ENCODE assay signal across 15 mouse cellular contexts in the genomic region with DNA sequence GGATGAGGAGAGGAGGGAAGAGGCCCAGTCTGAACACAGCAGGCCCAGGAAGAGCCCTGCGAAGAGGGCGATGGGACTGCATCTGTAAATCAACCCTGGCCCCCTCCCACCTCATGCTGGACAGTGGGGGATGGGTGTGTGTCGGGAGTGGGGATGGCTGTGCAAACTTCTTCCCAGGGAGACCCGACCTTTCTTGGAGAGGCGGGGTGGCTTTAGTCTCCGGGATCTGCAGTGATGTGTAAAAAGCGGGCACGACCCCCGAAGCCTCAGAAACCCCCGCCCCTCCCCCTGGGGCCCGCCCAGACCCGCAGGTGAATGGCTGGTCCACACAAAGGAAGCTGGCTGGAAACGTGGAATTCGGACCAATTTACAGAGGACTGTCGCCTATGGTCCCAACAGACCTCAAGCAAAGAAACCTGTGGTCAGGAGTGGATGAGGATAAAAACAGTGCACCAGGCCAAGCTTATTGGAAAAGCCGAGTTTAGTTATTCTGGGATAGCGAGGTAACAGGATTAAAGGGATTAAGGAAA. TPM values are rescaled to one million over a fixed set of nuclear protein-coding genes. Genes with fewer than 3 reads are reported as not detected.
A peak's percentile ranks its signal among the peaks of the same experiment; 100 is the strongest.
DNase-seq lines count a peak whose midpoint lies in the region; ATAC-seq and TF ChIP-seq lines count a peak whose summit lies in the region.
"Had no signal": no experiment of that assay in that cellular context is flagged by ENCODE, and none has a peak within 500 bp of the region (broad histone marks: within the 10 kb centered on the region; RNA-seq: fewer than 3 reads in every experiment).

No protein-coding gene starts in this region.

- H3K27ac ChIP-seq in forebrain, embryonic 13.5 days: no peak overlapping the region
- H3K27ac ChIP-seq in hindbrain, embryonic 16.5 days (ENCODE audit: low read depth, low read length): no peak overlapping the region
- no peak overlapping the region for H3K27ac ChIP-seq in midbrain, embryonic 16.5 days (ENCODE audit: low read length)
- H3K27ac ChIP-seq in kidney, adult 2 months (ENCODE audit: insufficient read depth, low read depth, low read length): no peak overlapping the region
- H3K27ac ChIP-seq: liver, embryonic 14.5 days had no signal

- H3K27me3 ChIP-seq in forebrain, embryonic 13.5 days: no peaks in the 10 kb centered on the region
- H3K27me3 ChIP-seq in hindbrain, embryonic 16.5 days (replicated peaks; ENCODE audit: control insufficient read depth, insufficient read depth, low read length): peaks cover 6% of the 10 kb centered on the region; the same call in 1 of the 2 replicates
- H3K27me3 ChIP-seq in midbrain, embryonic 16.5 days (ENCODE audit: control insufficient read depth, insufficient read depth, low read depth, low read length): no peaks in the 10 kb centered on the region
- peaks cover 2% of the 10 kb centered on the region for H3K27me3 ChIP-seq in kidney, adult 2 months (replicated peaks; ENCODE audit: control insufficient read depth, insufficient read depth, low read length)

- WGBS in forebrain, embryonic 13.5 days: 16% methylated on average over 15 of the region's 17 CpGs
- 15% methylated on average over 16 of the region's 17 CpGs for WGBS in hindbrain, embryonic 16.5 days
- WGBS in midbrain, embryonic 16.5 days: 11% methylated on average over 17 of the region's 17 CpGs
- WGBS in kidney, adult 2 months: 5% methylated on average over 17 of the region's 17 CpGs

- H3K36me3 ChIP-seq in forebrain, embryonic 13.5 days (ENCODE audit: poor library complexity, severe bottlenecking): no peaks in the 10 kb centered on the region
- H3K36me3 ChIP-seq in hindbrain, embryonic 16.5 days (ENCODE audit: control insufficient read depth, insufficient read depth, low read length): no peaks in the 10 kb centered on the region
- H3K36me3 ChIP-seq in midbrain, embryonic 16.5 days (ENCODE audit: control insufficient read depth, insufficient read depth, low read length): no peaks in the 10 kb centered on the region
- H3K36me3 ChIP-seq in kidney, adult 2 months (ENCODE audit: control insufficient read depth, insufficient read depth, low read length): no peaks in the 10 kb centered on the region

- no peaks in the 10 kb centered on the region for H3K9me3 ChIP-seq in forebrain, embryonic 13.5 days (replicated peaks)
- peaks cover 7% of the 10 kb centered on the region for H3K9me3 ChIP-seq in hindbrain, embryonic 16.5 days (ENCODE audit: control insufficient read depth, low read length)
- H3K9me3 ChIP-seq in midbrain, embryonic 16.5 days (replicated peaks; ENCODE audit: control insufficient read depth, low read length, poor library complexity, severe bottlenecking): no peaks in the 10 kb centered on the region

- H3K4me2 ChIP-seq in forebrain, embryonic 13.5 days: peak overlapping the region; percentile 67
- H3K4me2 ChIP-seq in hindbrain, embryonic 16.5 days (ENCODE audit: low read length): peak overlapping the region; percentile 17
- H3K4me2 ChIP-seq in midbrain, embryonic 16.5 days (ENCODE audit: low read length): peak overlapping the region; percentile 66

- TF ChIP-seq CTCF in kidney, adult 2 months (conservative IDR thresholded peaks at IDR 0.05; ENCODE audit: insufficient read depth, insufficient read length, low read depth, low read length): no peak

- no peaks in the 10 kb centered on the region for H3K4me1 ChIP-seq in forebrain, embryonic 13.5 days
- peaks cover 6% of the 10 kb centered on the region for H3K4me1 ChIP-seq in hindbrain, embryonic 16.5 days (ENCODE audit: control insufficient read depth, insufficient read depth, low read depth, low read length)
- peaks cover 11% of the 10 kb centered on the region for H3K4me1 ChIP-seq in midbrain, embryonic 16.5 days (ENCODE audit: control insufficient read depth, insufficient read depth, low read length)
- no peaks in the 10 kb centered on the region for H3K4me1 ChIP-seq in kidney, adult 2 months (ENCODE audit: control insufficient read depth, insufficient read depth, low read length)

- peak overlapping the region; percentile 78; the same call in 1 of the 2 replicates for H3K9ac ChIP-seq in forebrain, embryonic 13.5 days
- H3K9ac ChIP-seq in hindbrain, embryonic 16.5 days (ENCODE audit: low read depth, low read length): no peak overlapping the region
- no peak overlapping the region for H3K9ac ChIP-seq in midbrain, embryonic 16.5 days (ENCODE audit: low read depth, low read length)
- H3K9ac ChIP-seq: liver, embryonic 14.5 days had no signal

- TF ChIP-seq POLR2A in kidney, adult 2 months (IDR thresholded peaks at IDR 0.05; ENCODE audit: low read depth, low read length): no peak

- DNase-seq in embryo, embryonic 9.5 days (ENCODE audit: extremely low spot score): peak; percentile 57
- no peak for DNase-seq in kidney, adult 2 months
- DNase-seq in adrenal gland, postnatal 36 days: no peak
- no peak for DNase-seq in gastrocnemius, adult 18-20 months (ENCODE audit: low spot score)
- DNase-seq in kidney, postnatal 14 days: no peak
- DNase-seq: cerebellum, adult 18-20 months; gastrocnemius, postnatal 25 days; kidney, adult 9 months; lung, postnatal 14 days had no signal

- peak overlapping the region; percentile 64 for H3K4me3 ChIP-seq in forebrain, embryonic 13.5 days
- H3K4me3 ChIP-seq in hindbrain, embryonic 16.5 days (ENCODE audit: low read length): no peak overlapping the region
- H3K4me3 ChIP-seq in midbrain, embryonic 16.5 days (ENCODE audit: low read depth, low read length): no peak overlapping the region
- no peak overlapping the region for H3K4me3 ChIP-seq in kidney, adult 2 months (ENCODE audit: insufficient read depth, low read depth, low read length)

- no peak for ATAC-seq in forebrain, embryonic 13.5 days
- ATAC-seq in hindbrain, embryonic 16.5 days: no peak
- no peak for ATAC-seq in midbrain, embryonic 16.5 days

RNA-seq across cellular contexts. Expression of a gene that starts 3.2 kb away (rescaled TPM):
- polyA plus RNA-seq in forebrain, embryonic 13.5 days (2015; fragmentation: Nextera tagmentation; extraction: Ambion mirVana): 6.0 and 6.2 TPM in 2 replicates
- 0.60 and 0.74 TPM in 2 replicates for polyA plus RNA-seq in hindbrain, embryonic 16.5 days (2015; fragmentation: Nextera tagmentation; extraction: Ambion mirVana)
- polyA plus RNA-seq in midbrain, embryonic 16.5 days (2015; fragmentation: Nextera tagmentation; extraction: Ambion mirVana): 0.74 and 1.1 TPM in 2 replicates
- not detected in 2 replicates for polyA plus RNA-seq in kidney, adult 2 months (2012; rRNA removed)
- total RNA-seq in adrenal gland, postnatal 36 days (2021): not detected
- total RNA-seq in gastrocnemius, adult 18-20 months (2021): not detected
- total RNA-seq: gastrocnemius, postnatal 25 days; hematopoietic stem cell, adult 5-6 weeks had no signal
- polyA plus RNA-seq: liver, embryonic 14.5 days; thymus, postnatal 0 days had no signal

Comparison
In these comparisons a context has a peak if more than half of its experiments do, and no peak if none do; other contexts are left out.
1. H3K4me2 ChIP-seq: peak in every context shown above with its lines; median percentile 67 in forebrain, embryonic 13.5 days; 66 in midbrain, embryonic 16.5 days; 17 in hindbrain, embryonic 16.5 days.